Mouse (Mus musculus) kidney, postnatal 10 days (tissue): ENCODE measurements around the gene Pou3f3.

ENCODE experiments used
- DNase-seq: peaks from one replicate; pipeline ENCODE4 v3.0.0; 2021; ENCODE audit warnings: mixed read lengths

Gene Pou3f3

GRCm38 (mm10) chr1:42710995-42711394 lies 15.4 kb downstream of the Pou3f3 start:
- no peak for DNase-seq

GRCm38 (mm10) chr1:42711456-42712310 lies 16.1 kb downstream of the Pou3f3 start:
- DNase-seq: no peak

- no peak for DNase-seq
Measured at GRCm38 (mm10) chr1:42712311-42712690, 16.7 kb downstream of the Pou3f3 start.

- DNase-seq: peak; percentile 44
Measured at GRCm38 (mm10) chr1:42713104-42713932, 17.8 kb downstream of the Pou3f3 start.

GRCm38 (mm10) chr1:42714016-42714931 lies 18.7 kb downstream of the Pou3f3 start:
- DNase-seq: peak; percentile 78

GRCm38 (mm10) chr1:42718549-42718948 lies 23.0 kb downstream of the Pou3f3 start:
- DNase-seq: no peak

- no peak for DNase-seq
Measured at GRCm38 (mm10) chr1:42721353-42721752, 25.8 kb downstream of the Pou3f3 start.

- DNase-seq: no peak
Measured at GRCm38 (mm10) chr1:42723769-42724300, 28.3 kb downstream of the Pou3f3 start.

GRCm38 (mm10) chr1:42724881-42725280 lies 29.3 kb downstream of the Pou3f3 start:
- no peak for DNase-seq

GRCm38 (mm10) chr1:42727161-42727560 lies 31.6 kb downstream of the Pou3f3 start:
- DNase-seq: no peak

GRCm38 (mm10) chr1:42727676-42728075 lies 32.1 kb downstream of the Pou3f3 start:
- no peak for DNase-seq

- peak; percentile 69 for DNase-seq
Measured at GRCm38 (mm10) chr1:42741383-42742241, 46.0 kb downstream of the Pou3f3 start.

- DNase-seq: peak; percentile 19
Measured at GRCm38 (mm10) chr1:42742242-42742560, 46.6 kb downstream of the Pou3f3 start.

GRCm38 (mm10) chr1:42745047-42745446 lies 49.5 kb downstream of the Pou3f3 start:
- no peak for DNase-seq

- no peak for DNase-seq
Measured at GRCm38 (mm10) chr1:42749536-42750292, 54.1 kb downstream of the Pou3f3 start.
